In the genomic region with DNA sequence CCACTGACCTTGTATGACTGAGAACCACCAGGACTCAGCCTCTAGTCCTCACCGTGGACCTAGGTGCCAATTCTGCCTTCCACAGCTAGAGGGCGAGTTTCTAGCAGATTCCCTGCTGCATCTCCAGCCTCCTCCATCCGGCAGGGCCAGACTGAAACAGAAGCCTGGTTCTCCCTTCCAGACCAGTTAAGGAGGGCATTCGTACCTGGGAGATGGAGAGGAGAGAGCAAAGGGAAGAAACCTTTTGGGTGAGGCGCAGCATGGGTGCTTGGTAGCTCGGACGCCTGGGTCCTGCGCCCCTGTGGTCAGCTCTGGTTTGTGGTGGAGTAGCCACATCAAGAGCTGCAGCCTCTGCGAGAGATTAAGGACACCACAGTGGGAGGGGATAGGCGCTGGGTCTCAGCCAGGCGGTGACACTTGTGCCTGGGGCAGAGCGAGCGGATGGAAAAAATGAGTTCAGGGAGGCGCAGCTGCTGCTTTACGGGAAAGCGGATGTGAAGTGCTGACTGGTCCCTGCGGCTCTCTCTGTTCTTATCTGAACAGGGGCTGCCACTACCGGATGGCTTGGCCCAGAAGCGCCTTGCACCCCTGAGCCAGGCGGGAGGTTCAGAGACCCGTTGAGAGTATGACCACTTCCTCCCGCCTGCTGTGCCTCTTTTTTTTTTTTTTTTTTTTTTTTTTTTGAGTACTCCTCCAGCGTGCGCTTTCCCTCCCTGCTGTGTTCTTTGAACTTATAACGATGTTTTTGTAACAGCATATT, we compare ENCODE assay signal across 8 mouse cellular contexts. TPM values are rescaled to one million over a fixed set of nuclear protein-coding genes. Genes with fewer than 3 reads are reported as not detected.
DNase-seq lines count a peak whose midpoint lies in the region; ATAC-seq and TF ChIP-seq lines count a peak whose summit lies in the region.

No protein-coding gene starts in this region.

- peak; percentile 95 for ATAC-seq in hindbrain, embryonic 11.5 days (ENCODE audit: low FRiP score)
- peak; percentile 95 for ATAC-seq in lung, embryonic 16.5 days (ENCODE audit: low read depth)

- H3K27ac ChIP-seq in hindbrain, embryonic 11.5 days (ENCODE audit: low read depth, low read length): 0 out of 2 replicates have a peak overlapping the region, but pooled peaks have one; percentile 51
- peak overlapping the region; percentile 92 for H3K27ac ChIP-seq in lung, embryonic 16.5 days (ENCODE audit: low read length)
- peak overlapping the region; percentile 94 for H3K27ac ChIP-seq in thymus, adult 2 months (ENCODE audit: control insufficient read depth, insufficient read depth, low read length)

- peak overlapping the region; percentile 34 for H3K4me3 ChIP-seq in hindbrain, embryonic 11.5 days (ENCODE audit: low read depth, low read length)
- H3K4me3 ChIP-seq in lung, embryonic 16.5 days (ENCODE audit: low read length): peak overlapping the region; percentile 52
- H3K4me3 ChIP-seq in thymus, adult 2 months (ENCODE audit: control insufficient read depth, insufficient read depth, low read length): peak overlapping the region; percentile 44

- no peaks in the 10 kb centered on the region for H3K4me1 ChIP-seq in hindbrain, embryonic 11.5 days (replicated peaks; ENCODE audit: control insufficient read depth, insufficient read depth, low read length)
- H3K4me1 ChIP-seq in lung, embryonic 16.5 days (replicated peaks; ENCODE audit: control insufficient read depth, insufficient read depth, low read length): peaks cover 7% of the 10 kb centered on the region
- peaks cover 29% of the 10 kb centered on the region for H3K4me1 ChIP-seq in thymus, adult 2 months (replicated peaks; ENCODE audit: control insufficient read depth, insufficient read depth, low read length)

- peak overlapping the region; percentile 73 for H3K4me2 ChIP-seq in hindbrain, embryonic 11.5 days (replicated peaks; ENCODE audit: low read depth, low read length)
- H3K4me2 ChIP-seq in lung, embryonic 16.5 days (ENCODE audit: low read depth, low read length): peak overlapping the region; percentile 94

- WGBS in hindbrain, embryonic 11.5 days: 1% methylated on average over 25 of the region's 25 CpGs
- WGBS in lung, embryonic 16.5 days: 1% methylated on average over 25 of the region's 25 CpGs
- WGBS in thymus, adult 2 months: under 1% methylated on average over 25 of the region's 25 CpGs

- H3K36me3 ChIP-seq in hindbrain, embryonic 11.5 days (ENCODE audit: control insufficient read depth, insufficient read depth, low read length): no peaks in the 10 kb centered on the region
- H3K36me3 ChIP-seq in lung, embryonic 16.5 days (ENCODE audit: control insufficient read depth, insufficient read depth, low read length): no peaks in the 10 kb centered on the region
- no peaks in the 10 kb centered on the region; the same call in 1 of the 2 replicates for H3K36me3 ChIP-seq in thymus, adult 2 months (ENCODE audit: control insufficient read depth, insufficient read depth, low read length)

- TF ChIP-seq POLR2A in thymus, adult 2 months (IDR thresholded peaks at IDR 0.05; ENCODE audit: control insufficient read depth, extremely low read depth, insufficient read depth, low read length, poor library complexity): peak; percentile 34; the same call in 1 of the 2 replicates

- DNase-seq in Muller cell, postnatal 12 days (ENCODE audit: inconsistent ontology term): peak; percentile 95
- peak; percentile 88 for DNase-seq in cerebellum, adult 9-11 months
- DNase-seq in frontal cortex, adult 2 months (ENCODE audit: extremely low spot score in 1 of 2, low spot score in 1 of 2): peak; percentile 69 to 92
- peak; percentile 87 for DNase-seq in hindbrain, embryonic 11.5 days (ENCODE audit: low spot score)
- DNase-seq in layer of hippocampus, adult 9-11 months: peak; percentile 89
- peak; percentile 79 for DNase-seq in ovary, adult 18-20 months (ENCODE audit: low spot score)
- DNase-seq in thymus, adult 2 months: peak; percentile 86

- peak; percentile 78 for TF ChIP-seq CTCF in thymus, adult 2 months (IDR thresholded peaks at IDR 0.05; ENCODE audit: borderline replicate concordance, control insufficient read depth, extremely low read depth, insufficient read depth, low read length, poor library complexity)

- H3K9ac ChIP-seq in hindbrain, embryonic 11.5 days (ENCODE audit: low read depth, low read length): peak overlapping the region; percentile 66
- H3K9ac ChIP-seq in lung, embryonic 16.5 days (ENCODE audit: low read length): peak overlapping the region; percentile 64

- no peaks in the 10 kb centered on the region for H3K9me3 ChIP-seq in hindbrain, embryonic 11.5 days (ENCODE audit: control insufficient read depth, low read length)
- H3K9me3 ChIP-seq in lung, embryonic 16.5 days (ENCODE audit: control insufficient read depth, low read length): no peaks in the 10 kb centered on the region

- H3K27me3 ChIP-seq in hindbrain, embryonic 11.5 days (ENCODE audit: control insufficient read depth, insufficient read depth, low read length): no peaks in the 10 kb centered on the region
- no peaks in the 10 kb centered on the region for H3K27me3 ChIP-seq in lung, embryonic 16.5 days (ENCODE audit: control insufficient read depth, insufficient read depth, low read depth, low read length)
- no peaks in the 10 kb centered on the region; the same call in 1 of the 2 replicates for H3K27me3 ChIP-seq in thymus, adult 2 months (ENCODE audit: control insufficient read depth, insufficient read depth, low read length)

RNA-seq across cellular contexts. Expression of a gene that starts 14.9 kb away (rescaled TPM):
- 8.0 and 8.2 TPM in 2 replicates for polyA plus RNA-seq in frontal cortex, adult 2 months (2012; rRNA removed)
- polyA plus RNA-seq in hindbrain, embryonic 11.5 days (2014; fragmentation: Nextera tagmentation; extraction: Ambion mirVana): not detected in 2 replicates
- not detected in 2 replicates for polyA plus RNA-seq in lung, embryonic 16.5 days (2015; fragmentation: Nextera tagmentation; extraction: Ambion mirVana)
- polyA plus RNA-seq in thymus, adult 2 months (2012; rRNA removed): not detected in 2 replicates

RNA-seq across cellular contexts. Expression of a gene that starts 17.2 kb away (rescaled TPM):
- polyA plus RNA-seq in frontal cortex, adult 2 months (2012; rRNA removed): 0.12 and 0.13 TPM in 2 replicates
- 0.13 TPM in 1 of 2 replicates, not detected in the other for polyA plus RNA-seq in hindbrain, embryonic 11.5 days (2014; fragmentation: Nextera tagmentation; extraction: Ambion mirVana)
- polyA plus RNA-seq in lung, embryonic 16.5 days (2015; fragmentation: Nextera tagmentation; extraction: Ambion mirVana): 0.30 and 0.43 TPM in 2 replicates
- 21.8 and 25.0 TPM in 2 replicates for polyA plus RNA-seq in thymus, adult 2 months (2012; rRNA removed)

RNA-seq across cellular contexts. Expression of a gene that starts 44.9 kb away (rescaled TPM):
- polyA plus RNA-seq in frontal cortex, adult 2 months (2012; rRNA removed): 0.02 TPM in 1 of 2 replicates, not detected in the other
- not detected in 2 replicates for polyA plus RNA-seq in hindbrain, embryonic 11.5 days (2014; fragmentation: Nextera tagmentation; extraction: Ambion mirVana)
- polyA plus RNA-seq in lung, embryonic 16.5 days (2015; fragmentation: Nextera tagmentation; extraction: Ambion mirVana): not detected in 2 replicates
- 0.03 and 0.08 TPM in 2 replicates for polyA plus RNA-seq in thymus, adult 2 months (2012; rRNA removed)

Comparison
In these comparisons a context has a peak if more than half of its experiments do, and no peak if none do; other contexts are left out.
1. Peak in every context shown above with its lines: DNase-seq, ATAC-seq, H3K4me3 ChIP-seq and H3K27ac ChIP-seq.
2. RNA of a gene that starts 17.2 kb away (polyA plus RNA-seq): 21.8 to 25.0 TPM in thymus, adult 2 months; 0.30 to 0.43 TPM in lung, embryonic 16.5 days, 0.12 to 0.13 TPM in frontal cortex, adult 2 months and 0.13 TPM in hindbrain, embryonic 11.5 days; every median in the first group is over 10 times any median in the second.